Mouse (Mus musculus) CH12.LX (cell line): ENCODE measurements around the gene Borcs8. TPM values are rescaled to one million over a fixed set of nuclear protein-coding genes. Genes with fewer than 3 reads are reported as not detected.
A peak's percentile ranks its signal among the peaks of the same experiment; 100 is the strongest.

Experiments
- DNase-seq: peaks from one replicate; pipeline ENCODE4 v3.0.0-alpha.2; 2013; ENCODE audit errors: extremely low read depth
- H3K27ac ChIP-seq: 2 replicates; pipeline ENCODE4 v1.5.1; 2012; ENCODE audit warnings: low read depth, mild to moderate bottlenecking, control low read depth, moderate library complexity; ENCODE audit not compliant: insufficient read depth
- H3K27me3 ChIP-seq: replicated peaks from 2 replicates; pipeline ENCODE3; 2012; ENCODE audit warnings: inconsistent platforms
- H3K36me3 ChIP-seq, 2 experiments: replicated peaks in 1 of 2; 2 replicates each; pipeline versions ENCODE3 to v1.6.1; 2012; ENCODE audit warnings: inconsistent platforms in 1 of 2, low read length in 1 of 2, mild to moderate bottlenecking in 1 of 2, mixed read lengths in 1 of 2, moderate library complexity in 1 of 2; ENCODE audit not compliant: control insufficient read depth in 1 of 2, insufficient read depth in 1 of 2
- H3K4me1 ChIP-seq, 2 experiments: 2 replicates each; pipeline ENCODE4 v1.6.1; 2012; ENCODE audit warnings: inconsistent platforms in 1 of 2, moderate library complexity in 1 of 2; ENCODE audit not compliant: insufficient read depth in 2 of 2, control insufficient read depth in 1 of 2
- H3K4me2 ChIP-seq: 2 replicates; pipeline ENCODE4 v1.6.1; 2012; ENCODE audit warnings: low read depth, mild to moderate bottlenecking, control low read depth; ENCODE audit not compliant: poor library complexity, insufficient read depth, severe bottlenecking
- H3K4me3 ChIP-seq, 3 experiments: fragments of 150-350 bp in 1 of 3; sonication (generic) in 1 of 3; replicated peaks in 1 of 3; 2 replicates each; pipeline versions ENCODE3 to v1.5.1; 2011 to 2012; ENCODE audit warnings: low read depth in 2 of 3, low read length in 2 of 3, mild to moderate bottlenecking in 2 of 3, moderate library complexity in 2 of 3, control low read depth in 1 of 3, improper control_type of control experiment in 1 of 3, inconsistent platforms in 1 of 3, mixed read lengths in 1 of 3; ENCODE audit not compliant: poor library complexity in 1 of 3
- H3K79me2 ChIP-seq: replicated peaks from 2 replicates; pipeline ENCODE4 v1.6.1; 2012; ENCODE audit warnings: mild to moderate bottlenecking, moderate library complexity; ENCODE audit not compliant: control insufficient read depth, poor library complexity, insufficient read depth, severe bottlenecking; ENCODE audit errors: extremely low read depth
- H3K9ac ChIP-seq: 2 replicates; pipeline ENCODE4 v1.6.1; 2012; ENCODE audit warnings: low read depth, mild to moderate bottlenecking, control low read depth, moderate library complexity; ENCODE audit not compliant: insufficient read depth
- H3K9me3 ChIP-seq: replicated peaks from 2 replicates; pipeline ENCODE3; 2012; ENCODE audit warnings: low read length, inconsistent platforms, mixed read lengths
- BHLHE40 ChIP-seq: IDR thresholded peaks from 2 replicates; pipeline ENCODE4 v1.6.1; 2011; ENCODE audit warnings: mild to moderate bottlenecking, low read depth, low read length, improper control_type of control experiment
- CHD1 ChIP-seq: IDR thresholded peaks from 2 replicates; pipeline ENCODE4 v1.6.1; 2012; ENCODE audit warnings: low read depth, low read length, improper control_type of control experiment, inconsistent platforms
- CTCF ChIP-seq, 2 experiments: IDR thresholded peaks in 1 of 2; conservative IDR thresholded peaks in 1 of 2; 2 replicates each; pipeline ENCODE4 v1.5.1; 2011 to 2012; ENCODE audit warnings: low read depth in 2 of 2, low read length in 2 of 2, improper control_type of control experiment in 1 of 2, inconsistent platforms in 1 of 2, mild to moderate bottlenecking in 1 of 2, moderate library complexity in 1 of 2
- E2F4 ChIP-seq: IDR thresholded peaks from 2 replicates; pipeline ENCODE4 v1.6.1; 2011; ENCODE audit warnings: low read depth, low read length, improper control_type of control experiment; ENCODE audit not compliant: insufficient replicate concordance
- ELF1 ChIP-seq: IDR thresholded peaks from 2 replicates; pipeline ENCODE4 v1.6.1; 2014; ENCODE audit warnings: low read depth, mild to moderate bottlenecking, inconsistent platforms, low read length, improper control_type of control experiment
- HCFC1 ChIP-seq: IDR thresholded peaks from 2 replicates; pipeline ENCODE4 v1.6.1; 2012; ENCODE audit warnings: low read depth, mild to moderate bottlenecking, inconsistent platforms, low read length, improper control_type of control experiment
- IRF4 ChIP-seq: IDR thresholded peaks from 2 replicates; pipeline ENCODE4 v1.6.1; 2014; ENCODE audit warnings: low read depth, mild to moderate bottlenecking, inconsistent platforms, low read length, improper control_type of control experiment
- JUN ChIP-seq: IDR thresholded peaks from 2 replicates; pipeline ENCODE4 v1.6.1; 2011; ENCODE audit warnings: low read depth, mild to moderate bottlenecking, low read length, improper control_type of control experiment, moderate library complexity; ENCODE audit not compliant: insufficient read depth
- JUND ChIP-seq: conservative IDR thresholded peaks from 2 replicates; pipeline ENCODE4 v1.6.1; 2011; ENCODE audit warnings: low read depth, low read length, improper control_type of control experiment
- KAT2A ChIP-seq: IDR thresholded peaks from 2 replicates; pipeline ENCODE4 v1.6.1; 2012; ENCODE audit warnings: low read length, improper control_type of control experiment, inconsistent platforms; ENCODE audit not compliant: insufficient replicate concordance
- MAX ChIP-seq: IDR thresholded peaks from 2 replicates; pipeline ENCODE4 v1.6.1; 2011; ENCODE audit warnings: low read length, improper control_type of control experiment
- MAZ ChIP-seq: IDR thresholded peaks from 2 replicates; pipeline ENCODE4 v1.6.1; 2012; ENCODE audit warnings: low read depth, mild to moderate bottlenecking, inconsistent platforms, low read length, improper control_type of control experiment, moderate library complexity
- MEF2A ChIP-seq: IDR thresholded peaks from 2 replicates; pipeline ENCODE4 v1.6.1; 2014; ENCODE audit warnings: low read depth, mild to moderate bottlenecking, inconsistent platforms, low read length, improper control_type of control experiment, borderline replicate concordance
- MXI1 ChIP-seq: IDR thresholded peaks from 2 replicates; pipeline ENCODE4 v1.6.1; 2011; ENCODE audit warnings: mild to moderate bottlenecking, low read depth, low read length, improper control_type of control experiment
- MYC ChIP-seq: IDR thresholded peaks from 2 replicates; pipeline ENCODE4 v1.6.1; 2011; ENCODE audit warnings: low read depth, mild to moderate bottlenecking, improper control_type of control experiment, low read length
- NELFE ChIP-seq: IDR thresholded peaks from 2 replicates; pipeline ENCODE4 v1.6.1; 2011; ENCODE audit warnings: low read depth, low read length, improper control_type of control experiment
- NRF1 ChIP-seq: IDR thresholded peaks from 2 replicates; pipeline ENCODE4 v1.6.1; 2014; ENCODE audit warnings: low read depth, mild to moderate bottlenecking, inconsistent platforms, low read length, improper control_type of control experiment, moderate library complexity
- POLR2A ChIP-seq: IDR thresholded peaks from 2 replicates; pipeline ENCODE4 v1.6.1; 2011; ENCODE audit warnings: low read depth, mild to moderate bottlenecking, improper control_type of control experiment, low read length
- POLR2AphosphoS2 ChIP-seq: IDR thresholded peaks from 2 replicates; pipeline ENCODE4 v1.6.1; 2011; ENCODE audit warnings: low read depth, low read length, improper control_type of control experiment
- RAD21 ChIP-seq: IDR thresholded peaks from 2 replicates; pipeline ENCODE4 v1.6.1; 2011; ENCODE audit warnings: low read depth, mild to moderate bottlenecking, low read length, improper control_type of control experiment, moderate library complexity
- RCOR1 ChIP-seq: conservative IDR thresholded peaks from 2 replicates; pipeline ENCODE4 v1.6.1; 2012; ENCODE audit warnings: low read depth, mild to moderate bottlenecking, inconsistent platforms, low read length, improper control_type of control experiment
- SIN3A ChIP-seq: IDR thresholded peaks from 2 replicates; pipeline ENCODE4 v1.6.1; 2012; ENCODE audit warnings: low read length, improper control_type of control experiment, inconsistent platforms
- TBP ChIP-seq: conservative IDR thresholded peaks from 2 replicates; pipeline ENCODE4 v1.6.1; 2011; ENCODE audit warnings: low read depth, low read length, improper control_type of control experiment
- TCF12 ChIP-seq: IDR thresholded peaks from 2 replicates; pipeline ENCODE4 v1.6.1; 2014; ENCODE audit warnings: low read depth, mild to moderate bottlenecking, inconsistent platforms, low read length, improper control_type of control experiment
- USF1 ChIP-seq: IDR thresholded peaks from 2 replicates; pipeline ENCODE4 v1.6.1; 2014; ENCODE audit warnings: low read depth, mild to moderate bottlenecking, inconsistent platforms, low read length, improper control_type of control experiment
- USF2 ChIP-seq: conservative IDR thresholded peaks from 2 replicates; pipeline ENCODE4 v1.6.1; 2011; ENCODE audit warnings: low read depth, low read length, improper control_type of control experiment
- ZC3H11A ChIP-seq: IDR thresholded peaks from 2 replicates; pipeline ENCODE4 v1.6.1; 2012; ENCODE audit warnings: low read depth, mild to moderate bottlenecking, inconsistent platforms, low read length, improper control_type of control experiment
- ZKSCAN1 ChIP-seq: IDR thresholded peaks from 2 replicates; pipeline ENCODE4 v1.6.1; 2012; ENCODE audit warnings: low read depth, inconsistent platforms, low read length, improper control_type of control experiment, borderline replicate concordance
- ZMIZ1 ChIP-seq: IDR thresholded peaks from 2 replicates; pipeline ENCODE4 v1.6.1; 2012; ENCODE audit warnings: low read depth, mild to moderate bottlenecking, inconsistent platforms, low read length, improper control_type of control experiment
- dilution Hi-C: fragments of 300-500 bp; cut with MboI; formaldehyde crosslinking; loops from 2 replicates; pipeline ENCODE4 v1.14.3; 2020; ENCODE audit warnings: low sequenced_read_pairs; ENCODE audit not compliant: extremely low pct_unique_long_range_greater_than_20kb, extremely low pct_ligation_motif_present
- in situ Hi-C: fragments of 300-500 bp; cut with MboI; formaldehyde crosslinking; loops from 3 replicates; pipeline ENCODE4 v1.14.3; 2019; ENCODE audit warnings: low sequenced_read_pairs, low pct_ligation_motif_present, low pct_unique_long_range_greater_than_20kb, mixed read lengths
- polyA plus RNA-seq: library from polyadenylated mRNA; unstranded; fragments of >175 nt; gene quantifications from 2 replicates; pipeline ENCODE4 v1.2.1, GENCODE M21; 2012; ENCODE audit warnings: low read depth; ENCODE audit not compliant: insufficient read length
- total RNA-seq, 2 experiments: library from RNA; depleted of rRNA; stranded (reverse); fragments of 300-350 nt in 1 of 2; fragments of >200 nt in 1 of 2; gene quantifications; 2 replicates each; pipeline ENCODE4 v1.2.3; 2012 to 2014

The Borcs8 gene
- total and polyA plus RNA-seq, 3 experiments: 22.2 to 56.4 (median 44.0) TPM

GRCm38 (mm10) chr8:70130066-70130465 is 9.2 kb upstream of the Borcs8 start:
- dilution Hi-C loops: no loop called here
- H3K4me1 ChIP-seq: peaks cover 10 to 43% of the 10 kb centered on the region in 2 experiments; a peak in 3 of 4 replicates
- peaks cover 23 to 35% of the 10 kb centered on the region in 2 experiments for H3K36me3 ChIP-seq
- no peak overlapping the region for H3K27ac ChIP-seq
- no peak for DNase-seq
- no peak overlapping the region for H3K4me3 ChIP-seq
- no peaks in the 10 kb centered on the region for H3K9me3 ChIP-seq
- H3K9ac ChIP-seq: no peak overlapping the region
- in situ Hi-C loops: loop anchor here (5.0 kb wide), 1 partner anchor 37 kb away; no protein-coding TSS in a partner anchor
- H3K4me2 ChIP-seq: no peak overlapping the region
- H3K27me3 ChIP-seq: no peaks in the 10 kb centered on the region
- no peak for TF ChIP-seq USF2
- peaks cover 14% of the 10 kb centered on the region for H3K79me2 ChIP-seq

GRCm38 (mm10) chr8:70131166-70131883 is 8.0 kb upstream of the Borcs8 start, which contains the start of gene Nr2c2ap:
Nr2c2ap (plus strand) TSS chr8:70131333.
- peaks cover 14% of the 10 kb centered on the region for H3K79me2 ChIP-seq
- in situ Hi-C loops (loop anchor here (5.0 kb wide), 1 partner anchor 36 kb away; no protein-coding TSS in a partner anchor), dilution Hi-C loops (no loop called here)
- H3K4me2 ChIP-seq: peak within 1 kb of the TSS; percentile 65
- peaks cover 10 to 46% of the 10 kb centered on the region in 2 experiments; a peak in 3 of 4 replicates for H3K4me1 ChIP-seq
- 0 out of 2 replicates have a peak, but pooled peaks have one; percentile 38 for TF ChIP-seq KAT2A
- peak; percentile 93 for TF ChIP-seq MXI1
- TF ChIP-seq RAD21: no peak
- peak; percentile 71; the same call in 1 of the 2 replicates for TF ChIP-seq POLR2AphosphoS2
- 0 out of 2 replicates have a peak, but pooled peaks have one; percentile 30 for TF ChIP-seq MEF2A
- peak; percentile 94 for TF ChIP-seq POLR2A
- TF ChIP-seq JUND: no peak
- TF ChIP-seq CTCF (conservative IDR thresholded peaks at IDR 0.05 in 1 of 2, IDR thresholded peaks at IDR 0.05 in 1 of 2; ENCODE audit: low read depth in 2 of 2, low read length in 2 of 2): 0 out of 4 replicates have a peak, but pooled peaks of 1 of the 2 experiments have one; percentile 4
- peak; percentile 90 for TF ChIP-seq NRF1
- peak; percentile 94 for TF ChIP-seq SIN3A
- 0 out of 2 replicates have a peak, but pooled peaks have one; percentile 12 for TF ChIP-seq TBP
- TF ChIP-seq BHLHE40: peak; percentile 43; the same call in 1 of the 2 replicates
- TF ChIP-seq ZKSCAN1: no peak
- no peak for TF ChIP-seq JUN
- TF ChIP-seq USF1: no peak
- TF ChIP-seq RCOR1: no peak
- peak; percentile 75 for TF ChIP-seq HCFC1
- TF ChIP-seq NELFE: peak; percentile 77
- TF ChIP-seq ELF1: peak; percentile 97
- TF ChIP-seq CHD1: no peak
- no peak for TF ChIP-seq ZC3H11A
- TF ChIP-seq ZMIZ1: peak; percentile 49; the same call in 1 of the 2 replicates
- peak; percentile 87 for TF ChIP-seq MAX
- peak; percentile 64 for TF ChIP-seq TCF12
- peak; percentile 40 for TF ChIP-seq MAZ
- peak; percentile 91 for TF ChIP-seq MYC
- peak; percentile 17; the same call in 1 of the 2 replicates for TF ChIP-seq IRF4
- peak; percentile 32; the same call in 1 of the 2 replicates for TF ChIP-seq E2F4
- TF ChIP-seq USF2: no peak
- TF ChIP-seq, all 38 proteins: peak for 20
- peak within 1 kb of the TSS; percentile 37 for H3K27ac ChIP-seq
- H3K9ac ChIP-seq: peak within 1 kb of the TSS; percentile 87
- H3K36me3 ChIP-seq: peaks cover 35 to 48% of the 10 kb centered on the region in 2 experiments
- peak; percentile 92 for DNase-seq
- peak within 1 kb of the TSS; percentile 76 to 89 (median 77) for H3K4me3 ChIP-seq
- H3K27me3 ChIP-seq: no peaks in the 10 kb centered on the region
- no peaks in the 10 kb centered on the region for H3K9me3 ChIP-seq
